In genomic region chrX:75155576-75156243, GRCm38 (mm10) we compare ENCODE assay signal across 9 mouse cellular contexts. TPM values are rescaled to one million over a fixed set of nuclear protein-coding genes. Genes with fewer than 3 reads are reported as not detected.
DNase-seq lines count a peak whose midpoint lies in the region; ATAC-seq and TF ChIP-seq lines count a peak whose summit lies in the region.
"Had no signal": no experiment of that assay in that cellular context is flagged by ENCODE, and none has a peak within 500 bp of the region (broad histone marks: within the 10 kb centered on the region; RNA-seq: fewer than 3 reads in every experiment).

No protein-coding gene starts in this region.

- ATAC-seq in hindbrain, embryonic 15.5 days (ENCODE audit: low FRiP score, low read depth) = peak; percentile 71
- ATAC-seq in midbrain, embryonic 15.5 days (replicated peaks) = peak; percentile 71

- H3K27ac ChIP-seq in hindbrain, embryonic 15.5 days (replicated peaks) = no peak overlapping the region
- no peak overlapping the region for H3K27ac ChIP-seq in liver, adult 2 months (replicated peaks; ENCODE audit: insufficient read depth, low read depth, low read length)
- no peak overlapping the region for H3K27ac ChIP-seq in midbrain, embryonic 15.5 days

- peak overlapping the region; percentile 47 for H3K4me3 ChIP-seq in hindbrain, embryonic 15.5 days
- H3K4me3 ChIP-seq in liver, adult 2 months (ENCODE audit: insufficient read depth, low read depth, low read length) = peak overlapping the region; percentile 40; the same call in 1 of the 2 replicates
- H3K4me3 ChIP-seq in midbrain, embryonic 15.5 days = peak overlapping the region; percentile 46

- peak overlapping the region; percentile 32; the same call in 1 of the 2 replicates for H3K9ac ChIP-seq in hindbrain, embryonic 15.5 days
- H3K9ac ChIP-seq in liver, adult 2 months (ENCODE audit: low read depth, low read length) = no peak overlapping the region; the same call in 1 of the 2 replicates
- peak overlapping the region; percentile 34; the same call in 1 of the 2 replicates for H3K9ac ChIP-seq in midbrain, embryonic 15.5 days

- intact Hi-C loops in gastrocnemius, postnatal 14 days (cut with DNase I; ENCODE audit: low total_unique reads) = no loop called here

- DNase-seq in ovary, postnatal 36 days (ENCODE audit: low spot score) = peak; percentile 44
- no peak for DNase-seq in ovary, postnatal 14 days (ENCODE audit: low spot score)
- peak; percentile 17 to 38 for DNase-seq in cerebellum, postnatal 36 days
- peak; percentile 57 for DNase-seq in gastrocnemius, postnatal 14 days
- DNase-seq in liver, adult 2 months (ENCODE audit: extremely low read depth, low read depth, low spot score) = peak; percentile 13
- DNase-seq in thymus, postnatal 14 days = peak; percentile 35

- peak overlapping the region; percentile 76 for H3K4me2 ChIP-seq in hindbrain, embryonic 15.5 days
- peak overlapping the region; percentile 68 for H3K4me2 ChIP-seq in midbrain, embryonic 15.5 days

- no peaks in the 10 kb centered on the region for H3K27me3 ChIP-seq in hindbrain, embryonic 15.5 days
- H3K27me3 ChIP-seq in liver, adult 2 months (ENCODE audit: control insufficient read depth, insufficient read depth, low read length) = no peaks in the 10 kb centered on the region
- H3K27me3 ChIP-seq in midbrain, embryonic 15.5 days (replicated peaks) = no peaks in the 10 kb centered on the region

- H3K36me3 ChIP-seq in hindbrain, embryonic 15.5 days = no peaks in the 10 kb centered on the region
- no peaks in the 10 kb centered on the region for H3K36me3 ChIP-seq in liver, adult 2 months (ENCODE audit: control insufficient read depth, insufficient read depth, low read length)
- no peaks in the 10 kb centered on the region for H3K36me3 ChIP-seq in midbrain, embryonic 15.5 days (replicated peaks)

- TF ChIP-seq CTCF in liver, adult 2 months (IDR thresholded peaks at IDR 0.05; ENCODE audit: low read depth, low read length) = 0 out of 2 replicates have a peak, but pooled peaks have one; percentile 12

- no peak for TF ChIP-seq POLR2A in liver, adult 2 months (IDR thresholded peaks at IDR 0.05; ENCODE audit: extremely low read depth, insufficient read depth, low read length)

- no peaks in the 10 kb centered on the region for H3K79me2 ChIP-seq in liver, adult 2 months (ENCODE audit: control insufficient read depth, insufficient read depth, low read length)

- no peaks in the 10 kb centered on the region for H3K4me1 ChIP-seq in hindbrain, embryonic 15.5 days (replicated peaks)
- H3K4me1 ChIP-seq in liver, adult 2 months (ENCODE audit: control insufficient read depth, insufficient read depth, low read length) = no peaks in the 10 kb centered on the region
- no peaks in the 10 kb centered on the region for H3K4me1 ChIP-seq in midbrain, embryonic 15.5 days

- 15% methylated on average over 20 of the region's 49 CpGs for WGBS in hindbrain, embryonic 15.5 days
- WGBS in liver, adult 2 months = 3% methylated on average over 33 of the region's 49 CpGs
- WGBS in midbrain, embryonic 15.5 days = 13% methylated on average over 41 of the region's 49 CpGs

- H3K9me3 ChIP-seq in hindbrain, embryonic 15.5 days = no peaks in the 10 kb centered on the region
- H3K9me3 ChIP-seq in midbrain, embryonic 15.5 days = no peaks in the 10 kb centered on the region

RNA-seq across cellular contexts. Expression of gene Smim9, which starts 7.9 kb away (rescaled TPM):
- total RNA-seq in gastrocnemius, postnatal 14 days (2021) = not detected
- polyA plus RNA-seq in hindbrain, embryonic 15.5 days (2015; fragmentation: Nextera tagmentation; extraction: Ambion mirVana) = not detected in 2 replicates
- total RNA-seq in liver, adult 2 months (2014; rRNA removed) = not detected in 2 replicates
- polyA plus RNA-seq in liver, adult 2 months (2012; rRNA removed) = not detected in 2 replicates
- 0.32 TPM in 1 of 2 replicates, not detected in the other for polyA plus RNA-seq in midbrain, embryonic 15.5 days (2015; fragmentation: Nextera tagmentation; extraction: Ambion mirVana)
- total RNA-seq: neutrophil, adult 5-6 weeks had no signal

RNA-seq across cellular contexts. Expression of gene Mpp1, which starts 24.9 kb away (rescaled TPM):
- 10 to 100 TPM; 20.6 to 21.7 TPM for total RNA-seq in gastrocnemius, postnatal 14 days (2021)
- polyA plus RNA-seq in hindbrain, embryonic 15.5 days (2015; fragmentation: Nextera tagmentation; extraction: Ambion mirVana) = 23.8 and 25.1 TPM in 2 replicates
- total RNA-seq in liver, adult 2 months (2014; rRNA removed) = 18.3 and 26.4 TPM in 2 replicates
- polyA plus RNA-seq in liver, adult 2 months (2012; rRNA removed) = 35.8 and 46.7 TPM in 2 replicates
- 20.6 and 22.5 TPM in 2 replicates for polyA plus RNA-seq in midbrain, embryonic 15.5 days (2015; fragmentation: Nextera tagmentation; extraction: Ambion mirVana)
